Mouse (Mus musculus): ENCODE results near the gene Prdm11.

Gene Prdm11

DNA sequence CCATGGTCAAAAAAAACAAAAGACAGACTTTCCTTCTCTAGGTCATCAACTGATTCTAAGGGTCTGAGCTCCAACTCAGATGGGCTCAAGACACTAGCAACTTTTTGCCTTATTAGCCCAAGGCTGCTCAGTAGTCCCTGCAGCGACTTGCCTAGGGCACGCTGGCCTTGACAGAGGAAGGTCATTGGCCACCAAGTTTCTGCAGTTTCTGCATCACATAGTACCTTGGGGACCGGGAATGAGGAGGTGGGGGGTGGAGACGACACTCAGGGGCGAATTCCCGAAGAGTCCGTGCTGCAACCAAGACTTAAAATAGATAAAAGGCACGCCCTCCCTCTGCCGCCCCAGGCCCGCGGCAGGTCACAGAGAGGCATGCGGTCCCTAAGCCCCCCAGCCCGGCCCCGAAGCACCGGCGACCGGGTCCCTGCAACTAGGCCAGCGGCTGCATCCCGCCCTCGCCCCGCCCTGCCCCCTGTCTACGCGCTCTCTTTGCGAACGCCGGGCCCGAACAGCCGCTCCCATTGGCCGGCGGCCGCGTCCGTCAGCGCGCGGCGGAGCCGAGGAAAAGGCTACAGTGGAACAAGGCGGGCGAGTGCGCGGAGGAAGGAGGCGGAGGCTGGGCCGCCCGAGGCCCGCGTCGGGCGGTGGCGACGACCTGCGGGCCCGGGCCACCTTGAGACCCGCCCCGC is 694 bp downstream of the Prdm11 start:
- peak; percentile 93 for DNase-seq (ENCODE audit: low spot score)

DNA sequence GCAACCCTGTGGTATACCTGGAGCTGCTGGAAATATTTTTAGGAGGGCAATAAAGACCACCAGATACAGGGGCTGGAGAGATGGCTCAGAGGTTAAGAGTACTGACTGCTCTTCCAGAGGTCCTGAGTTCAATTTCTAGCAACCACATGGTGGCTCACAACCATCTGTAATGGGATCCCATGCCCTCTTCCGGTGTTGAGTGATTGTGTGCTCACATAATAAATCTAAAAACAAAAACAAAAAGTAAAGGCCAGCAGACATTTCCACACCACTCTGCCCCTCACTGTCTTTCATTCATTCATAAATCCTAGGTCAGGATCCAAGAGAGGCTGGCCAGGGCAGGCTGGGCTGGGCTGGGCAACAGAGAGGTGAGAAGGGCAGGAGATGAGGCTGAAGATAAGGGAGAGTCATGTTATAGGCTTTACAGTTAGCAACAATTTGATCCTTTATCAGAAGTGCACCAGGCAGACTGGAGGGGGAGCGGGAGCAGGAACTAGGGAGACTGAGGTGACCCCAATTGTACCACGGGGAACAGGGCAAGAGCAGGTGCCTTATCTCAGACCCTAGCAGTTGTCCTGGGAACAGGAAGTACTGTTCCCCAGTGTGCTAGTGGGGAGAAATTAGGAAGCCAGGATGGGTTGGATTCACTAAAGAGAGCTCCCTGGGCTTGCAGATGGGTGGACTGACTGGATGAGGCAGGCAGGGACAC is 2.4 kb downstream of the Prdm11 start:
- no peak for DNase-seq (ENCODE audit: low spot score)

DNA sequence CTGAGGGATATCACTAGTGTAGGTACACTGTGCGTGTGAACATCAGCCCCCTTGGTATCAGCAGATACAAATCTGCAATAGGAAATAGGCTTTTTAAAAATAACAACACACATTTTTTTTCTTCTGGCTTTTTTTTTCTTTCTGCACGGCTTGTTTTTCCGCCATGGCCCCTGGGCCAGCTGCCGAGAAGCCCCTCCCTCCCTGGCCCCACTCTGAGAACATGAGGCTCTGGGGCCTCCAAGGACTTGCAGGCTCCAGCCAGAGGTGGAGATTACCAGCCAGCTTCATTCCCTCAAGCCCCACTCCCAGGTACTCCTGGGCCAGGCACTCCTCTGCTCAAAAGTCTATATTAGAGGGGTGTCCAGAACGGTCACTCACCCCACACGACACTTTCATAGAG is 4.5 kb downstream of the Prdm11 start:
- DNase-seq (ENCODE audit: low spot score) = no peak

DNA sequence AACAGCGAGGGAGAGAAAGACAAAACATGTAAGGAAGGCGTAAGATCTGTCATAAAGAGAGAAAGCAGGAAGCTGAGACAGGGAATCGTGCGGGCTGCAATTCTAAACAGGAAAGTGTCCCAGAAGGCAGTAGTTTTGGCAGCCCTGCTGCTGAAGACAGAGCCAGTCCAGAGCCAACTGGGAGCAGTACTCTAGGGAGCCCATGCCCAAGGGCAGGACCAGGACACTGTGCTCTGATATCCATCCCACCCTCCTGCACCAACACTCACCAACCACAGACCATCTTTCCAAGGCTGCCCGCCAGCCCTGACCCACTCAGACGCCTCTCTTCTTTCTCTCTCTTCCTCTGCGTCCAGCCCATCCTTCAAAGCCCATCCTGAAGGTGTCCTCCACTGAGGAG is 5.1 kb downstream of the Prdm11 start:
- no peak for DNase-seq (ENCODE audit: low spot score)

GRCm38 (mm10) chr2:93039706-93040105 is 6.3 kb downstream of the Prdm11 start:
- no peak for DNase-seq (ENCODE audit: low spot score)

- no peak for DNase-seq (ENCODE audit: low spot score)
Observed at GRCm38 (mm10) chr2:93039043-93039442, 6.9 kb downstream of the Prdm11 start.

- no peak for DNase-seq (ENCODE audit: low spot score)
Observed at GRCm38 (mm10) chr2:93035631-93036030, 10.3 kb downstream of the Prdm11 start.

- no peak for DNase-seq (ENCODE audit: low spot score)
Observed at GRCm38 (mm10) chr2:93032651-93033050, 13.3 kb downstream of the Prdm11 start.

GRCm38 (mm10) chr2:93032049-93032448 is 13.9 kb downstream of the Prdm11 start:
- DNase-seq (ENCODE audit: low spot score) = no peak

GRCm38 (mm10) chr2:93031021-93031420 is 14.9 kb downstream of the Prdm11 start:
- DNase-seq (ENCODE audit: low spot score) = no peak

GRCm38 (mm10) chr2:93030101-93030500 is 15.9 kb downstream of the Prdm11 start:
- DNase-seq (ENCODE audit: low spot score) = no peak

DNA sequence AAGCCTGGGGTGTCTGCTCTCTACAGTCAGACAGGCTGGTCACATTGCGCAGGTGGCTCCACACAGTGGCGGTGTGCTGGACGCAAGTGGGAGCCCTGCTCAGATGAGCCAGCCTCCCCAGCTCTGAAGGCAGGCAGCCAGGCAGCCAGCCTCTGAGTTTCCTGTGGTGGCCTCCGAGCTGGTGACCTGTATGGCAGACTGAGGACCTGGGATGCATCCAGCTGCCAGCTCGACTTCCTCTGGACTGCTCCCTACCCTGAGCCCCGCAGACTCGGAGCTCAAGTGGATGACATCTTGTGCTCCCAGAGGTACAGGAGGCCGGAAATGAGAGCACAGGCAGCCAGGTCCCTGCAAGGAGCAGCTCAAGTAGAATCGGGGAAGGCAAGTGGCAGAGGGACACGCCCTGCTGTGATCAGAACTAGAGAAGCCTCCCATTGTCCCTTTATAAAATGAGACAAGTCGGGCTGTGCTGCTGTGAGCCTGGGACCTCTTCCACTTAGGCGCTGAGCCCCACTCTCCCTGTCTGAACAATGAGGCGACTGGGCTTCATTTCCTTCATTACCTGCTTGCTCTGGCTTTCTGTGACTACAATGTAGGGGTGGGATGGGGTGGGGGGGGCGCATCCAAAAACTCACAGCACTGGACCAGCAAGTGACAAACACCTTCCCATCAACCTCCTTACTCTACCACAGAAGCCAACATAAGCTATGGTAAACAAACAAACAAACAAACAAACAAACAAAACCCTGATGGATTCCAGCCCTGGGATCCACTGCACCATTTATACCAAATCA is 16.5 kb downstream of the Prdm11 start:
- no peak for DNase-seq (ENCODE audit: low spot score)

- DNase-seq (ENCODE audit: low spot score) = no peak
Observed at GRCm38 (mm10) chr2:93028865-93029264, 17.1 kb downstream of the Prdm11 start.

DNA sequence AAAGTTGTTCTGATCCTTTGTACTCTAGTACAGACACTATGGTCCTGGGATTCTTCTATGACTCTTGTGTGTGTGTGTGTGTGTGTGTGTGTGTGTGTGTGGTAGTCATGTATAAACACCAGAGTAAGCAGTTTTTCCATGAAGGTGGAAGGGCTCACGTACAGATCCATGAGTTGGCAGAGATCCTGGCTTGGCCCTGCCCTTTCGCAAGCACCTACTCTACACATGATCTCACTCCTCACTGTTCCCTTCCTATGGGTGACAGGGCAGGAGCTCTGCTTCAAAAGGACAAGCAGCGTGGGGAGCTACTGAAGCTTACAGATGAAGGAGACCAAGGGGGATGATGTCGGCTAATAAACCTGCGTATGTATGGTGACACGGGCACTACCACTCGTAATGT is 18.3 kb downstream of the Prdm11 start:
- DNase-seq (ENCODE audit: low spot score) = no peak

DNA sequence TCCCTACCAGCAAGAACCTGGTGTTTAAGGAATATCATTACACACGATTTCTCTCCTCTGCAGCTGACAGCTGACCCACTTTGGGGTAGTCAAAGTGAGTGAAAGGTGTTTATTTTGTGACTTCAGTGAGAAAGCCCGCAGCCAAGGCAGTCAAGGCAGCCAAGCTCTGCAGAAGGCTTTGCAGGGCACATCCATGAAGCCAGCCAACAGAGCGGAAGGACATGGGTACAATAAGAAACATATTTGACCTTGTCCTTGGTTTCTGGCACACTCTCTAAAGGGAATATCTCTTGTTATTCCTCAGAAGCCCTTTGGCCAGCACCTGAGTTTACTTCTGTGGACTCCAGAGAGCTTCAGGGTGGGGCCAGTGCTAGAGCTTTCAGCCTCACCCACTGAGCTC is 21.5 kb downstream of the Prdm11 start:
- DNase-seq (ENCODE audit: low spot score) = no peak

DNA sequence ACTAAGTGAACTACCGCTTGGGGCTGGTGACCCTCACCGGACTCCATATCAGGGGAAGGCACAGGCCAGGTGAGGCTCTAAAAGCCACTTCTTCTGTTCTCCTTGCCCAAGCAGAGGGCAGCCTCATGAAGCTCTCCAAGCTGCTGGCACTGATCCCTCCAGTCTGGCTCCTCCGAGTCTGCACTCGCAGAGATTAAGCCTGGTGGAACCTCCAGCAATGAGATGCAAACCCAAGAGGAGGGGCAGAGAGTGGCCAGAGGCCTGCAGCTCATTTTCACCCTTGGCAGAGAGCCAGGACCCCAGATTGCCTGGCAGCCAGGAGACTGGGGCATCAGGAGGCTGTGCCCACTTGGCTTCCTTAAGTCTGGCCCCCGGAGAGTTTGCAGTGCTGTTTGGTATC is 27.1 kb downstream of the Prdm11 start:
- DNase-seq (ENCODE audit: low spot score) = no peak

DNA sequence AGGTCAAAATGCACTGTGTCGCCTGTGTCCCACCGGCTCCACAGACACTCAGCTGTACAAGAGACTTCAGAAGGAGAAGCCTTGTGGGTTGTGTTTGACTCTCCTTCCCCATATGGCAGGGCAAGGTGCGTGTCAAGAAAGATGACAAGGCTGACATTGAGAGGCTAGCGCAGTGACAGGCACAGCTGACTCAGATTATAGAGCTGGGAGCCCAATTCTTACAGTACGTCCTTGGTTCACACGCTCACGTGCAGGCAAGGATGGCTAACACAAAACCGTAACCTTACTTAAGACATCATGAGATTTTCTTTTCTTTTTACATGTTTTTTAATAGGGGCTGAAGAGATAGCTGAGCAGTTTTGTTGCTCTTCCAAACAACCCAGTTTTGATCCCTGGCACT is 28.8 kb downstream of the Prdm11 start:
- DNase-seq (ENCODE audit: low spot score) = no peak

DNA sequence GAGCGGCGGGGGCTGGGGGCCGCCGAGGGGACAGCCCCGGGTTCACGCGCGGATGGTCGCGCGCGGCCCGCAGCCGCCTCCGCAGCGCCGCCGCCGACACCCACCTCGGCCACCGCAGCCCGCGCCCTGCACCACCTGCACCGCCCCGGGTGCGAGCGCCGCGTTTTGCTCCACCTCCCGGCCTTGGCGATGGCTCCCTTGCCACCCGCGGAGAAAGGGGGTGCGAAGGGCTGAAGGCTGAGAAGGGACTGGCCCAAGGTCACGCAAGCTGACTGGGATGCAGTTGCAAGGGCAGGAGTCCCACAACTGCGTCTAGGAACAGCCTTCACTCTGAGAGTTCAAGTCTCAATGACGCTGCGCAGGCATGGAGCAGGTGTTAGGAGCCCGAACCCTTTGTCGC is 30.9 kb downstream of the Prdm11 start:
- peak; percentile 6 for DNase-seq (ENCODE audit: low spot score)

GRCm38 (mm10) chr2:93014093-93014937 is 31.7 kb downstream of the Prdm11 start:
- DNase-seq (ENCODE audit: low spot score) = peak; percentile 46

- DNase-seq (ENCODE audit: low spot score) = peak; percentile 16
Observed at GRCm38 (mm10) chr2:93013415-93014092, 32.4 kb downstream of the Prdm11 start.

- no peak for DNase-seq (ENCODE audit: low spot score)
Observed at GRCm38 (mm10) chr2:93012976-93013375, 33.0 kb downstream of the Prdm11 start.
